Mouse (Mus musculus) kidney, embryonic 16.5 days (tissue): ENCODE measurements at regions not wholly inside any gene's neighbourhood (a gene's known extent, or its start where the extent isn't known, plus 50 kb on each side); places are given as distances from the start of the nearest gene placed in this dataset.
"Not testable (repeated sequence)": the region's sequence is repeated elsewhere in the genome, so short reads cannot be mapped to it uniquely, and the experiment has no call there.

Experiments used
- ATAC-seq: fragments of 200-750 bp; cut with Nextera tagmentation; 2 replicates; pipeline ENCODE4 v1.8.0; 2017; ENCODE audit warnings: moderate TSS enrichment; ENCODE audit not compliant: low FRiP score, low TSS enrichment
- H3K27ac ChIP-seq: fragments of 300-500 bp; sonication (generic); 2 replicates; pipeline ENCODE4 v1.5.1; 2014; ENCODE audit warnings: low read length
- H3K27me3 ChIP-seq: fragments of 300-500 bp; sonication (generic); 2 replicates; pipeline ENCODE4 v1.6.1; 2014; ENCODE audit warnings: low read length, control low read depth, mixed read lengths; ENCODE audit not compliant: insufficient read depth
- H3K36me3 ChIP-seq: fragments of 300-500 bp; sonication (generic); 2 replicates; pipeline ENCODE4 v1.6.1; 2014; ENCODE audit warnings: low read length, control low read depth, mixed read lengths; ENCODE audit not compliant: insufficient read depth
- H3K4me1 ChIP-seq: fragments of 300-500 bp; sonication (generic); 2 replicates; pipeline ENCODE4 v1.6.1; 2014; ENCODE audit warnings: low read length, control low read depth, mixed read lengths; ENCODE audit not compliant: insufficient read depth
- H3K4me2 ChIP-seq: fragments of 300-500 bp; sonication (generic); replicated peaks from 2 replicates; pipeline ENCODE4 v1.6.1; 2014; ENCODE audit warnings: low read depth, low read length
- H3K4me3 ChIP-seq: fragments of 300-500 bp; sonication (generic); 2 replicates; pipeline ENCODE4 v1.5.1; 2014; ENCODE audit warnings: mild to moderate bottlenecking, low read length
- H3K9ac ChIP-seq: fragments of 300-500 bp; sonication (generic); replicated peaks from 2 replicates; pipeline ENCODE4 v1.6.1; 2014; ENCODE audit warnings: low read length
- H3K9me3 ChIP-seq: fragments of 300-500 bp; sonication (generic); 2 replicates; pipeline ENCODE4 v1.6.1; 2016; ENCODE audit warnings: low read length, control low read depth
- WGBS: fragments of 180-500 bp; shearing (Covaris S2); extraction: QIAGEN DNeasy Blood & Tissue Kit; methylation state at CpG from one replicate; pipeline ENCODE4 v1.1.7; 2014; 5-methylcytosine and 5-hydroxymethylcytosine counted together

DNA sequence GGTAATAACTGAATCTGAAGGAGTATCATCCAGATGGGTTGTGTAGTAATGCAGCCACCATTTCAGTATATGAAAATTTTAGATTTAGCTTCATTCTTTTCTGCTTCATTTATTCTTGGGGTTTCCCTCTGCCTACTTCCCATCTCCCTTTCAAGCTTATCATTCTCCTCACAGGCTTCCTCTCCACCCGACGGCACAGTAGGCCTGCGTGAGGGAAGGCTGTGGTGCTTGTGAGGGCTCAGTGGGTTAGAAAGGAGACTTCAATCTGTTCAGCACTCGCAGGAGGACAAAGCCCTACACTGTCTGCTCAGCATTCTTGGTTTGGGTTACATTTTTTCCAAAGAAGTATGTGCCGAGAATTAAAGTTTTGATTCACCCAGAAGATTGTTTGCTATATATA lies 804.2 kb upstream of the Olfr1507 start:
- H3K4me3 ChIP-seq, H3K36me3 ChIP-seq, H3K27me3 ChIP-seq, H3K4me1 ChIP-seq, ATAC-seq, H3K9ac ChIP-seq, H3K4me2 ChIP-seq, H3K27ac ChIP-seq, H3K9me3 ChIP-seq: not testable (repeated sequence)
- no CpG with 5 or more reads among the region's 5 CpGs for WGBS

GRCm38 (mm10) chr14:53283350-53284141 lies 788.0 kb upstream of the Olfr1507 start:
- no CpG with 5 or more reads among the region's 12 CpGs for WGBS
- not testable (repeated sequence) for H3K36me3 ChIP-seq, H3K9ac ChIP-seq, H3K4me3 ChIP-seq, H3K27ac ChIP-seq, H3K9me3 ChIP-seq, H3K4me2 ChIP-seq, H3K4me1 ChIP-seq, ATAC-seq, H3K27me3 ChIP-seq

DNA sequence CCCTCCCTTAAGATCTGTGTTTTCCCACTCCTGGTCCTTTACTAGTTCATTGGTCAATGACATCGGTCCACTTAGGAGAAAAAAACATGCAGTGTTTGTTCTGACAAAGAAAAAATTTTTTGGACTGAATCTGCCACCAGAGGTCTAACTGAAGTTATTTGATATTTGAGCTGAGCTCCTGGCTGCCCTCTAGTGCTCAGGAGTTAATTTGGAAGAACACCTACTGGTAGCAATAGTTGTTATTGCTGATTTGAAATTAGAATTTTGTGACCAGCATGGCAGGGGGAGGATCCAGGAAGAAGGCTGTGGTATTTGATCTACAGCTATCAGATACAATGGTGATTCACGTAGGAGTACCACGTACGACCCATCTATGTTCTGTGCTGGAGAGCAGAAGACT lies 777.7 kb upstream of the Olfr1507 start:
- 93% methylated on average over 3 of the region's 4 CpGs for WGBS
- H3K27ac ChIP-seq, H3K9me3 ChIP-seq, H3K4me3 ChIP-seq, H3K36me3 ChIP-seq, H3K4me2 ChIP-seq, H3K9ac ChIP-seq, ATAC-seq, H3K27me3 ChIP-seq, H3K4me1 ChIP-seq: not testable (repeated sequence)

DNA sequence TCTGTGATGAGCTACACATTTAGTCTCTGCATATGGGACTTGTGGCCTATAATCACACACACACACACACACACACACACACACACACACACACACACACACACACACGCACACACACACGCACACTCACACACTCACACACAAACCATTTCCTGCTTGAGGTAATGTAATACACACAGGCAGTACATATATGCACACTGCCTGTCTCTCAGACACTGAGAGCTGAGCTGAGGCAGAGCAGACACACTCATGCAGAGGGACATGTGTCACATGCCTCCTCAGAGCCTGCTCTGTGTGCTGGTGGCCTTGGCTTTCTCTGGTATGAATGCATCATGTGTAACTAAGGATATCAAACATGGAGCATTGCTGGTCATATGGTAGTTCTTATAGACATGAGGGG lies 772.1 kb upstream of the Olfr1507 start:
- not testable (repeated sequence) for H3K9ac ChIP-seq, H3K4me2 ChIP-seq, H3K27ac ChIP-seq, H3K9me3 ChIP-seq, H3K4me1 ChIP-seq, ATAC-seq, H3K27me3 ChIP-seq, H3K36me3 ChIP-seq, H3K4me3 ChIP-seq
- WGBS, result no CpG with 5 or more reads among the region's 2 CpGs

DNA sequence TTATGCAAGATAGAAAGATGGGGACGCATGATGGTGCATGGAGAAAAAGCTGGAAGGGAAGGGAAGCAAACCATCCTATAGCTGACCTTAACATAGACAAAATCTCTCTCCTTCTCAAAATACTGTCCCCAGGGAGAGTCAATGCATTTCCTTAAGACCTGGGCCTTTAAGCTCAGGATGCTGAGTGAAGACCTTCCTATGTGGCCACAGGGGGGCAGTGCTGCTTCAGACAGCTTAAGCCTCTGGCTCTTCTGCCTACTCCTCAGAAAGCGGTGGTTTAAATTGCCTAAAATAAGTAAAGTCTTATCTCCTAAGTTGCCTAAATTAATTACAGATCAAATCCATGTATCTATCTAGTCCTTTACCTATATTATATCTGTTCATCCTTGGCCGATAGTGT lies 760.4 kb upstream of the Olfr1507 start:
- H3K27ac ChIP-seq, H3K4me1 ChIP-seq, H3K9me3 ChIP-seq, H3K4me2 ChIP-seq, H3K36me3 ChIP-seq, H3K4me3 ChIP-seq, H3K9ac ChIP-seq, H3K27me3 ChIP-seq, ATAC-seq: not testable (repeated sequence)
- no CpG with 5 or more reads among the region's 3 CpGs for WGBS

GRCm38 (mm10) chr14:53253470-53253869 lies 757.9 kb upstream of the Olfr1507 start:
- not testable (repeated sequence) for H3K9ac ChIP-seq, H3K27me3 ChIP-seq, H3K4me2 ChIP-seq, H3K9me3 ChIP-seq, H3K36me3 ChIP-seq, H3K4me1 ChIP-seq, H3K4me3 ChIP-seq, H3K27ac ChIP-seq, ATAC-seq

GRCm38 (mm10) chr14:53231142-53231541 lies 735.6 kb upstream of the Olfr1507 start:
- H3K4me3 ChIP-seq, H3K4me1 ChIP-seq, H3K9me3 ChIP-seq, H3K4me2 ChIP-seq, H3K36me3 ChIP-seq, H3K27ac ChIP-seq, ATAC-seq, H3K27me3 ChIP-seq, H3K9ac ChIP-seq: not testable (repeated sequence)
- no CpG with 5 or more reads among the region's 6 CpGs for WGBS

- not testable (repeated sequence) for H3K9ac ChIP-seq, H3K9me3 ChIP-seq, H3K4me3 ChIP-seq, H3K36me3 ChIP-seq, H3K27ac ChIP-seq, H3K4me1 ChIP-seq, H3K4me2 ChIP-seq, ATAC-seq, H3K27me3 ChIP-seq
- no CpG with 5 or more reads among the region's 1 CpGs for WGBS
Measured at GRCm38 (mm10) chr14:53224789-53225188, 729.2 kb upstream of the Olfr1507 start.

DNA sequence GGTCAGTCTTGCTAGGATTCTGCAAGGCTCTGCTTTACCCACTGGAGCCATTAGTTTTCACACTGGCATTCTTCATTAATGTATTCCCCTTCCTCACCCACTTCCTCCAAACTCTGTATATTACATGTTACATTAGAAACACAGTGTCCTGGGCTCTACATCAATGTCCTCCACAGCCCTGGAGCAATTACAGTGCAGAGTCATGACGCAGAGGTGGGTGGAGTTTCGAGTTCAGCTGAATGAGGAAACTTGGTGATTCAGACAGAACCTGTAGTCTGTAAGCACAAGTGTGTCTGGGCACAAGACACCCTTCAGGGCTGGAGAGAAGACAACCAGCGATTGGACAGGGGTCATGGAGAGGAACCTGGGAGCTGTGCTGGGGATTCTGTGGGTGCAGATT lies 715.0 kb upstream of the Olfr1507 start:
- no CpG with 5 or more reads among the region's 3 CpGs for WGBS
- not testable (repeated sequence) for ATAC-seq

DNA sequence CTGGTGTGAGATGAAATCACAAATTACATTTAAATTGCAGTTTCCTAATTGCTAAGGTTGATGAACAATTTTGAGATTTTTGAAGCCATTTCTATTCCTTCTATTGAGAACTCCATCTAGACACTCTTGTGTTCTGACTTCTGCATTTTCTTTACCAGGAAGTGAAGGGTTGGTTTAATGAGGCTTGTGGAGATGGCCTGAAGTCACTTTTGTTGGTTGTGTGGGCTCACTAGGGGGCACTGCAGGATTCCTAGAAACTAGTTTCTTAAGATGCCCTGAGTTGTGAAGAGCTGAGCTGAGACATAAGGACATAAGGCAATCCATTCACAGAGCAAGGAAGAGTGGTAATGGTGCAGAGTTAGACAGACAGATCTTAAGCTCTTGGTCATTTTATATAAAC lies 713.7 kb upstream of the Olfr1507 start:
- not testable (repeated sequence) for H3K4me1 ChIP-seq, H3K36me3 ChIP-seq, H3K27ac ChIP-seq, H3K4me3 ChIP-seq, ATAC-seq, H3K27me3 ChIP-seq, H3K9me3 ChIP-seq, H3K4me2 ChIP-seq, H3K9ac ChIP-seq

More for the DNA sequence above, 715.0 kb upstream of the Olfr1507 start:
- not testable (repeated sequence) for H3K9me3 ChIP-seq, H3K36me3 ChIP-seq, H3K4me2 ChIP-seq, H3K27ac ChIP-seq, H3K9ac ChIP-seq, H3K4me1 ChIP-seq, H3K27me3 ChIP-seq, H3K4me3 ChIP-seq
